ENCODE assay signal across 19 mouse cellular contexts in the genomic region with DNA sequence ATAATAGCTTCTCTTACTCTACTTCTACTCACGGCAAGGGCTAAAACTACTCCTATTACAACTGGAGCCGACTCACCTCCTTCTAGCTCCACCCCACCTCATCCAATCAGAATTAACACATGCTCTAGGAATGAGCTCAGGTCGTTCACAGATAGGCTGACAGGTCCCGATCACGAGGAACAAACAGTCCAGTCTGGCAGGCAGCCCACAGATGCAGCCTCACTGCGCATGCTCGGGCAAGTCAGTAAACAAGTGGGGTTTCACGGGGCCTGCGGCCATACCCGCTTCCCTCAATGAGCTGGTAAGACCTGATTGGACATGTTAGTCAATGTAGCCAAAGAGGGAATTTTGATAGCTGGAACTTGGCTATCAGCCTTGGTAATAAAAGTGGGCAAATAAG.
"Had no signal": no experiment of that assay in that cellular context is flagged by ENCODE, and none has a peak within 500 bp of the region (broad histone marks: within the 10 kb centered on the region; RNA-seq: fewer than 3 reads in every experiment).

No protein-coding gene starts in this region.

- H3K27me3 ChIP-seq: limb, embryonic 13.5 days; liver, embryonic 12.5 days; liver, embryonic 15.5 days; lung, embryonic 15.5 days; neural tube, embryonic 12.5 days; neural tube, embryonic 15.5 days had no signal

- H3K4me3 ChIP-seq: layer of hippocampus, adult 2 months; limb, embryonic 10.5 days; limb, embryonic 13.5 days; liver, embryonic 12.5 days; liver, embryonic 15.5 days; lung, embryonic 15.5 days; neural tube, embryonic 12.5 days; neural tube, embryonic 15.5 days had no signal

- H3K4me1 ChIP-seq: limb, embryonic 10.5 days; limb, embryonic 13.5 days; liver, embryonic 12.5 days; liver, embryonic 15.5 days; lung, embryonic 15.5 days; neural tube, embryonic 12.5 days; neural tube, embryonic 15.5 days had no signal

- DNase-seq: kidney, adult 2 months; kidney, postnatal 25 days; layer of hippocampus, adult 9-11 months; liver; lung, adult 18-20 months; lung, postnatal 10 days; lung, postnatal 4 days; midbrain, embryonic 14.5 days; right cerebral cortex, adult 18-20 months; thymus, postnatal 14 days; thymus, postnatal 4 days had no signal

- H3K36me3 ChIP-seq: limb, embryonic 10.5 days; limb, embryonic 13.5 days; liver, embryonic 12.5 days; liver, embryonic 15.5 days; lung, embryonic 15.5 days; neural tube, embryonic 12.5 days; neural tube, embryonic 15.5 days had no signal

- H3K9me3 ChIP-seq: limb, embryonic 10.5 days; limb, embryonic 13.5 days; liver, embryonic 12.5 days; liver, embryonic 15.5 days; lung, embryonic 15.5 days; neural tube, embryonic 12.5 days; neural tube, embryonic 15.5 days had no signal
